Mouse (Mus musculus) B cell, adult 2 months (primary cell): ENCODE measurements around the gene Pygm.

Source experiments
- DNase-seq, 2 experiments: peaks; one replicate each; pipeline ENCODE4 v3.0.0; 2022

Gene Pygm

DNA sequence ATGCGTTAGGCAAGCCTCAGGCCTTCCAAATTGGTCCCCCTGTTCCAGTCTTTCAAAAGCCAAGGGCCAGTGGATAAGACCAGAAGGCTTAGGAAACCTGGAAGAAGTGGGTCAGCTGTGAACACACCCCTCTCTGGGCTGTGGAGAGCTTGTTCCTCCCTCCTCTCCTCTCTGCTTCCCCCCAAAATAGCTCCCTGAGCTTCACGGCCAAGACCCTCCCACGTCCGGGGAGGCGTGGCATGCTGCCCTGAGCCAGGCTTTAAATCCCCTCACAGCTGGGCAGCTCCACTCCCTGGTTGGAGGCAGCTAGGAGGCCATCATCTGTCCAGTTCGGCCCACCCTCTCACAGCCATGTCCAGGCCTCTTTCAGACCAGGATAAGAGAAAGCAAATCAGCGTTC is at the start of gene Pygm:
Gene Pygm (plus strand): TSS at position 272 of the 400 bp plus-strand sequence.
- DNase-seq, result peak in 1 of 2 experiments; percentile 26

DNA sequence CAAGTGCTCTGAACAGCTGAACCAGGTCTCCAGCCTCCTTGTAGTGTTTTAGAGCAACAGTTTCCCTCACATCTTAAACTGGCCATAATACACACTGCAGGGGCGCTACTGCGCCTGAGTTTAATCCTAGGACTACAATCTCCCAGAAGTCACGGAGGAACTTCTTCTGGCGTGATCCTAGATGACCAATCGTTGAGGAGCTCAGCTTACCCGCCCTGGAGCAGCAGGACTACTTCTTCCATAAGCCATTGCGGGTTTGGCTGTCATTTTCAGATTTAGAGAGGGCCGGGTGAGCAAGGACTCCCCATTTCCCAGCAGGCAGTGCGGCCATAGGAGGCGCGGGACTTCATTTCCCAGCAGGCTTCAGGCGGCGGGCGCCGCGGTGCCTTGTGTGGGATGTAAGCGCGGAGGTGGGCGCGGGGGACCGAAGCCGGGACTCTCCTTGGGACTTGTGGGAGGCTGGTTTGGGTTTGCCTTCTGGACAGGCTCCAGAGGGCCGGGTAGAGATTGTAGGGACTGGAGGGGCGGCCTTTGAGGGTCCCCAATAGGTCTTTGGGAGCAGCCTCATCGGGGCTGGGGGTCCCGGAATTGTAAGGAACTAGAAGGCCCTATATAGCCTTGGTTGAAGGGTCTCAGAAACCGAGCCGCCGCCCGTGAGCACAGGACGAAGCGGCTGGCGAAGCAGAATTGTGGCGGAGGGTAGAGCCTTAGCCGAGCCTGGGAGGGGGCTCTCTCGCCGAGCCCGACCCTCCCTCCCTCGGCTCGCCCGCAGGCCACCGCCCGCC is 49.3 kb upstream of the Pygm start, which contains the start of gene Men1:
Gene Men1 (plus strand): TSS at position 307 of the 785 bp plus-strand sequence.
- peak; percentile 84 to 86 for DNase-seq

DNA sequence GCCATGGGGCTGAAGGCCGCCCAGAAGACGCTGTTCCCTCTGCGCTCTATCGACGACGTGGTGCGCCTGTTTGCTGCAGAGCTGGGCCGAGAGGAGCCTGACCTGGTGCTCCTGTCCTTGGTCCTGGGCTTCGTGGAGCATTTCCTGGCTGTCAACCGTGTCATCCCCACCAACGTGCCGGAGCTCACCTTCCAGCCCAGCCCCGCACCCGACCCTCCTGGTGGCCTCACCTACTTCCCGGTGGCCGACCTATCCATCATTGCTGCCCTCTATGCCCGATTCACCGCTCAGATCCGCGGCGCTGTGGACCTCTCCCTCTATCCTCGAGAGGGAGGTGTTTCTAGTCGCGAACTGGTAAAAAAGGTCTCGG is 48.8 kb upstream of the Pygm start:
- DNase-seq, result no peak

DNA sequence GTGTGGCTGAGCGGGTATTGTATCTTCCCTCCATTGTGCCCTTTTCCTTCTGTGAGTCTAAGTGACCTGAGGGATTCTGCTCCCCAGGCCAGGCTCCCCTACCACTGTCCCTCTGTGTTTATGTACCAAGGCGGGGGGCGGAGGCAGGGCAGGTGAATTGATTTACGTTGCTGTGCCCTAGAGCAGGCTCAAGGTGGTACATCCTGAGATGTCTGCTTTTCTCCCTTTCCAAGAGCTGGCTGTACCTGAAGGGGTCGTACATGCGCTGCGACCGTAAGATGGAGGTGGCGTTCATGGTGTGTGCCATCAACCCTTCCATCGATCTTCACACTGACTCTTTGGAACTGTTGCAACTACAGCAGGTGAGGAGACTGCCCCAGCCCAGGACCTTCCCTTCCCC is 47.3 kb upstream of the Pygm start:
- DNase-seq, result no peak

DNA sequence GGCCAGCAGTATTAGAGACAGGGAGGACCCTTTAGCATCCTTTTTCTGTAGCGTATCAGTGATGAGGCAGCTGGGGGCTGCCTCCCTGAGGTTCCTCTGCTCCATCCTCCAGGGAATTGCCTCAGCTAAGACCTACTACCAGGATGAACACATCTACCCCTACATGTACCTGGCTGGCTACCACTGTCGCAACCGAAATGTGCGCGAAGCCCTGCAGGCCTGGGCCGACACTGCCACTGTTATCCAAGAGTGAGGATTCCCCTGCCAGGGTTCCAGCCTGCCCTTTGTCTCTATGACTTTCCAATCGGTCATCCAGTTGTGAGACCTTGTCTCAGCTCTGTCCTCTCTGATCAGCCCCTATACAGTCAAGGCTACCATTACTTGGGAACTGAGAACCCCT is 46.0 kb upstream of the Pygm start:
- no peak for DNase-seq

DNA sequence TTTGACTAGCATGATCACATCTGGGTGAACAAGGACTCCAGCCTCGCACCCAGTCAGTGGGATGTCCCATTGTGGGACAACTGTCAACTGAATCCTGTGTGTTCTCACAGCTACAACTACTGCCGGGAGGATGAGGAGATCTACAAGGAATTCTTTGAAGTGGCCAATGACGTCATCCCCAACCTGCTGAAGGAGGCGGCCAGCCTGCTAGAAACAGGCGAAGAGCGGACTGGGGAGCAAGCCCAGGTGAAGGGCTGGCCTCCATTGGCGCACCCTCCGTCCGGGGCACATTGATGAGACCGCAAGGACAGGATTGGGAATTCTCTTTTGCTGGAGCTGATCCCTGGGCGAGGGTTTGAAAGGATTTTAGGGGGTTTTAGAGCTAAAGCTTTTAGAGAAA is 45.5 kb upstream of the Pygm start:
- DNase-seq, result no peak

DNA sequence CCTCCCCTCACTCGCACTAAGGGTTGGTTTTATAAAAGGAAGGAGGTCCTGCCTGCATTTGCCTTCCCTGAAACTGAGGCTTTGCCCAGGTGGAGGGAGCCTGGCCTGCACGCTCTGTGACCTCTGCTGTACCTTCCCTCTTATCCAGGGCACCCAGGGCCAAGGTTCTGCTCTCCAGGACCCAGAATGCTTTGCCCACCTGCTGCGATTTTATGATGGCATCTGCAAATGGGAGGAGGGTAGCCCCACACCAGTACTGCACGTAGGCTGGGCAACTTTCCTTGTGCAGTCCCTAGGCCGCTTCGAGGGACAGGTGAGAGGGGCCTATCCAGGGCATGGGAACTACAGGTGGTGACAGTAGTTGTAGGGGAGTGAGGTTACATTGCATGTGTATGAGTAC is 45.0 kb upstream of the Pygm start:
- DNase-seq, result no peak

DNA sequence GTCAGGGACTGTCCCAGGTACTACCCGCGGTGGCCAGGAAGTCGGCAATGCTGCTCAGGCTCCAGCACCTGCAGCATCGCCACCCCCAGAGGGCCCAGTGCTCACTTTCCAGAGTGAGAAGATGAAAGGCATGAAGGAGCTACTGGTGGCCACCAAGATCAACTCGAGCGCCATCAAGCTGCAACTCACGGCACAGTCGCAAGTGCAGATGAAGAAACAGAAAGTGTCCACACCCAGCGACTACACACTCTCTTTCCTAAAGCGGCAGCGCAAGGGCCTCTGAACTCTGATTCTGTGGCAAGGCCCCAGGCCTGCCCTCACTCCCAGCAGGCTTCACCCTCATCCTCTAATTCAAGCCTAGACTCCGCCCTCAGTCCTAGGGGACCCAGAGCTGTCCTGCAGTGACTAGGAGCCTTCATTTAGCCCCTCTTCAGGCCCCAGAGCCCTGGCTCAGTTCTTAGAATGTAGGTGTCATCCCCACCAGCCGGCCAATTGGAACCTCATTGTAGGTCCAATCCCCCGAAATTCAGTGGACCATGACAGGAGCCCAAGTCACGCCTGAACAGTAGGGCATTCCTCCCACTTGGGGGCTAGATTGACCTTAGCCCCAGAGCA is 44.2 kb upstream of the Pygm start:
- DNase-seq, result peak; percentile 73 to 74

DNA sequence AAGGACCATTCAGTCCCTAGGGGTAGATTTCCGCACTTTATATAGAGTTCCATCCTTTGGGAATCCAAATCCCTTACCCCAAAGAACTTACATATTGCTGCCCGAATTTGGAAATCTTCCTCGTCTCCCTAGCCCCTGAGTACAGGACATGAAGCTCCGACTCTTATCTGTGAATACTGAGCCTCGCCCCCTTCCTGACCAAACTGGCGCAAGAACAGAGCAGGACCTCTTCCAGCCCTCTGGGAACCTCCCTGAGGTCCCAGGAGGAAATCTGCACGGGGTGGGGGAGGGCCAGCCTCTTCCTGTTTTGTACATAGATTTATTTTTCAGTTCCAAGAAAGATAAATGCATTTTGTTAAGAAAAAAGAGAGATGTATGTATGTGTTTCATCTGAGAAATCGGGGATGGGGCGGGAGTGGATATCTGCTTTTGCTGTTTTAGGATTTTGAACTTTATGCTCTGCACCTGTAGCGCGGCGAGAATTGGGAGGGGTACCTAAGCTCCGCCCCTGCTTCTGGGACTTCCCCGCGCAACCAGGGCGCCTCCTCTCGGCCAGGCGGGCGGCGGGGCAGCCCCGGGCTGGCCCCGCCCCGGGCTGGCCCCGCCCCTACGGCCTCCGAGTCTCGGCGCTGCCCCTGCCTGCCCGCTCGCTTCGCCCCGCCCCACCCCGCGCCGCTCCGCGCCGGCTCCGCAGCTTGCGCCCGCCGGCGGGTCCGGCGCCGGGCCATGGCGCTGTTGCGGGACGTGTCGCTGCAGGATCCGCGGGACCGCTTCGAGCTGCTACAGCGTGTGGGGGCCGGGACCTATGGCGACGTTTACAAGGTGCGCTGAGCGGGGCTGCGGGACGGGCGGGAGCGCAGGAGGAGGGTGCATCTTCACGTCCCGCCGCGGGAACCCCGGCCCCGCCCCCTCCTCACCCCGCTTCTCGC is 43.4 kb upstream of the Pygm start, which contains the start of gene Map4k2:
Gene Map4k2 (plus strand): TSS at position 612 of the 929 bp plus-strand sequence.
- peak; percentile 93 for DNase-seq

DNA sequence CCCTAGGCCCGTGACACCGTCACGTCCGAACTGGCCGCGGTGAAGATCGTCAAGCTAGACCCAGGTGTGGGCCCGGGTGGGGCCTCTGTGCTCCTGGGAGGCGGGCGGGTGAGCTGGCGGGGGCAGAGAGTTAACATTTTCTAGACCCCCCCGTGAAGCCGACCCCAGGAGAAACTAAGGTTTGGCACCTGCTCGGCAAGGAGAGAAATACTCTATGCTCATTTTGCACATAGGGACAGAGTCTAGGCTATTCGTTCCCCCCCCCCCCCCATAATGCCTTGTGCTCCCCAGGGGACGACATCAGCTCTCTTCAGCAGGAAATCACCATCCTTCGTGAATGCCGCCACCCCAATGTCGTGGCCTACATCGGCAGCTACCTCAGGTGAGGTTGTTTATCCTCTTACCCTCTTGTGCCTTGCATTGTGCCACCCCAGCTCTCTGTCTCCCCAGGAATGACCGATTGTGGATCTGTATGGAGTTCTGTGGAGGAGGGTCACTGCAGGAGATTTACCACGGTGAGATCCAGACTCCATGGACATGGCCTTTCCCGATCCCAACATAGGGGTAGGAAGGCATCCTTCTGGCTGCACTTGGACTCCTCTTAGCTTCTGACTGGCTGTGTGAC is 42.6 kb upstream of the Pygm start:
- no peak for DNase-seq

DNA sequence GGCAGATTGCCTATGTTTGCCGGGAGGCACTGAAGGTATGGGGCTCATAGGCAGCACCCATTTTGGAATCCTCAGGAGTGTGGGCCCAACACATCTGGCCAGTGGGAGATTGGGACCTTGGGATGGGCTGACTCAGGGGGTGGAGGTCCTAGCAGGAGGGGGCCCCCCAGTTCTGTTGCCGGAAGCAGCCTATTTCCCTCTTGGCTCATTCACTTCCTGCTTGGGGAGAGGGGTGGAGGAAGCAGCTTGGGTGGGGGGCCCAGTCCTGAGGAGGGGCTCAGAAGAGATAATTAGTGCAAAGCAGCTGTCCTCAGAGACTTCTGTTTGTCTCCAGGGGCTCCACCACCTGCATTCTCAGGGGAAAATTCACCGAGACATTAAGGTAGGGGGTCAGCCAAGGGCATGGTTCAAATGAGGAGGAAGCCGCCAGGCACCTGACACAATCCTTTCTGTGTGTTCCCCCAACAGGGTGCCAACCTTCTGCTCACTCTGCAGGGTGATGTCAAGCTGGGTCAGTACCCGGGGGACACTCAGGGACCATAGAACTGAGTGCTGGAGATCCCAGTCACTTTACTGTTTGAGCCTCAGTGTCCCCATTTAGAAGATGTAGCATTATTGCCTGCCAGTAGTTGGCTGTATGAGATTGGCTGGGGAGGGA is 41.8 kb upstream of the Pygm start:
- no peak for DNase-seq

DNA sequence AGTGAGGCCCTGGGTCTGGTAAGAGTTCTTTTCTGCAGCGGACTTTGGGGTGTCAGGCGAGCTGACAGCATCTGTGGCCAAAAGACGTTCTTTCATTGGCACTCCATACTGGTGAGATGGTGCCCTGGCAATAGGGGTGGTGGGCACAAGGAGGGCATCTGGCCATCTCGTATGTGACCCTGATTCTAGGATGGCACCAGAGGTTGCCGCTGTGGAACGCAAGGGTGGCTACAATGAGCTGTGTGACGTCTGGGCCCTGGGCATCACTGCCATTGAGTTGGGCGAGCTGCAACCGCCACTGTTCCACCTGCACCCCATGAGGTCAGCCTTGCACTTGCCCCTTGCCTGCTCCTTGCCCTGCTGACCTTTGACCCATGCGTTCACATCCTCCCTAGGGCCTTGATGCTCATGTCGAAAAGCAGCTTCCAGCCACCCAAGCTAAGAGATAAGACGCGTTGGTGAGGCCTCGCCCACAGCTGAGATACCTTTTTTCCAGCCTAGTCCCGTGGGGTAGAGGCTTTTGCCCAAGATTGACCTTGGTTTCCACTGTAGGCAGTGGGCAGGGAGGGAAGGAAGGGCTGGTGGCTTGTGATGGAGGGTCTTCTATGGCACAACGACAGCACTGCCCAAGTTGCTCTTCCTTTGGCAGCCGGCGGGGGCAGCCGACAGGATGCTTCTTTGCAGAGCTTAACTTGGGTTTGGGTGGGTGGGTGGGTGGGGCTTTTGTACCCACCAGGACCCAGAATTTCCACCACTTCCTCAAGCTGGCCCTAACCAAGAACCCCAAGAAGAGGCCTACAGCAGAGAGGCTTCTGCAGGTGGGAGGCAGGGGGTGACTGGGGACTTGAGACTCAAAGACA is 40.9 kb upstream of the Pygm start:
- DNase-seq, result no peak

DNA sequence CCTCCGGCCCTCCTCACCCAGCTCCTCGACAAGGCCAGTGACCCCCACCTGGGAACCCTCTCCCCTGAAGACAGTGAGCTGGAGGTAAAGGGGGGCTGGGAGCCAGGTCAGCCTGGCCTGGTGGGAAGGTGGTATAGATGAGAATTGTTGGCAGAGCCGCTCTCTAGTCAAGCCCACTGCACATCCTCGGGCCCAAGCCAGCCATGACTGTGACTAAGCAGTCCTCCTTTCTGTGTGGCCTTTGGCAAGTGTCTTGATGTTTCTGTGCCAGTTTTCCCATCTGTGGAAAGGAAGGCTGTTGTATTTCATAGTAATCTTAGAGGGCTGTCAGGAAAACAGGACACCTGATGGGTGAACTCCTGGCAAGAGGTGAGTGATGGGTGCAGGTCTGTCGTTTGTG is 40.2 kb upstream of the Pygm start:
- no peak for DNase-seq

DNA sequence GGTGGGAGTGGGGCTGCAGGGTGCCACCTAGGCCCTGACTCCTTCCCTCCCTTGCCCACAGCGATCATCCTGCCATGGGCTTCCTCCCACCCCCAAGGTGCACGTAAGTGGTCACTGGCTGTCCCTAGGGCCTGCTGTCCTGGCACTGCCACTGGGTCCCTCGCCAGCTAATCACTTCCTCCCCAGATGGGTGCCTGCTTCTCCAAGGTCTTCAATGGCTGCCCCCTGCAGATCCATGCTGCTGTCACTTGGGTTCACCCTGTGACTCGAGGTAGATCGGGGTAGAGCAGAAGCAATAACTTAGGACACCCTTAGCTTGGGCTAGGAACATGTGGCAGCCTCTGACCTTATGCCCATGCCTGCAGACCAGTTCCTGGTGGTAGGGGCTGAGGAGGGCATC is 38.2 kb upstream of the Pygm start:
- DNase-seq, result no peak

DNA sequence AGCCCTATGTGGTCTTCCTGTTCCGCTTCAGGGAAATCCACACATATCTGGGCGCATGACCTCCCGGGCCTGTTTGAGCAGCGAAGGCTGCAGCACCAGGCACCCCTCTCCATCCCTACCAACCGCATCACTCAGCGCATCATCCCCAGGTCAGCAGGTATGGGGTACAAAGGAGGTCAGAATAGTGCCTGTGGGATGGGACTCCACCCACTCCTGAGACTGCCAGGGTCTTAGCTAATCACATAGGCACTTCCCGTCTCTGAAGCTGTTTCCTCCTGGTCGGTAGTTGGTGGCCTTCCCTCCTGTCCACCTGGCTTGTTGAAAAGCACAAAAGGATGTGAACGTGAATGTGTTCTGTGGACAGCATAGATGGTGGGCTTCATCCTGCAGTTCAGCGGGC is 37.5 kb upstream of the Pygm start:
- DNase-seq, result no peak

DNA sequence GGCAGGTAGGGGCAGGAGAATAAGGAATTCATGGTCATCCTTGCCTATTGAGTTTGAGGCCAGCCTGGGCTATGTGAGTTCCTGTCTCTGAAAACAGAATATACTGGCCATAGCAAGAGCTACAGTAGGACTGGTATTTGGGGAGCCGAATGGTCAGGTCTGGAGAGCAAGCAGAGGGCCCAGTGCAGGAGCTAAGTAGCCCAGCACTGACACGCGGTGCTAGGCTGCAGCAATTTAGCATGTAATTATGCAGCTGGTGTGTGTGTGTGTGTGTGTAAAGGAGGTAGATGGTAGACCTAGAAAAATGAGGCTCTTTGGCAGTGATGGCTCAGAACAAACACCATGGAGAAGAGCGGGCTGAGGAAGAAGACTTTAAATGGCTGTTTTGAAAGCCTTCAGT is 36.6 kb upstream of the Pygm start:
- no peak for DNase-seq

DNA sequence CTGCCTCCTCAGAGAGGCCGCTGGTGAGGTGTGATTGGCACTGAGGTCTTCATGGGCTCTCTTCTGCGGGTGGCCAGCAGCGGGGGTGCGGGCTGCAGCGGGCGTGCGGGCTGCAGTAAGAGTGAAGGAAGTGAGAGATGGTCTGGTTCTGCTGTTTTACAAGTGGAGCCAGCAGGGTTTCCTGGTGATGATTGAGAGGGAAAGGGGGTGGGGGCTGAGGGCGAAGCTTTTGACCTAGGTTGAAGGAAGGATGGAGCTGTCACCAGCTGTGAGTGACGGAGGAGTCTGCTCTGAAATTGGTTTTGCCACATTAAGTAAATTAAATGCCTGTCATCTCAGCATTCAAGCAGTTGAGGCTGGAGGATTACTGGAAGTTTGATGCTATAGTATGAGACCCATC is 35.5 kb upstream of the Pygm start:
- DNase-seq, result no peak

DNA sequence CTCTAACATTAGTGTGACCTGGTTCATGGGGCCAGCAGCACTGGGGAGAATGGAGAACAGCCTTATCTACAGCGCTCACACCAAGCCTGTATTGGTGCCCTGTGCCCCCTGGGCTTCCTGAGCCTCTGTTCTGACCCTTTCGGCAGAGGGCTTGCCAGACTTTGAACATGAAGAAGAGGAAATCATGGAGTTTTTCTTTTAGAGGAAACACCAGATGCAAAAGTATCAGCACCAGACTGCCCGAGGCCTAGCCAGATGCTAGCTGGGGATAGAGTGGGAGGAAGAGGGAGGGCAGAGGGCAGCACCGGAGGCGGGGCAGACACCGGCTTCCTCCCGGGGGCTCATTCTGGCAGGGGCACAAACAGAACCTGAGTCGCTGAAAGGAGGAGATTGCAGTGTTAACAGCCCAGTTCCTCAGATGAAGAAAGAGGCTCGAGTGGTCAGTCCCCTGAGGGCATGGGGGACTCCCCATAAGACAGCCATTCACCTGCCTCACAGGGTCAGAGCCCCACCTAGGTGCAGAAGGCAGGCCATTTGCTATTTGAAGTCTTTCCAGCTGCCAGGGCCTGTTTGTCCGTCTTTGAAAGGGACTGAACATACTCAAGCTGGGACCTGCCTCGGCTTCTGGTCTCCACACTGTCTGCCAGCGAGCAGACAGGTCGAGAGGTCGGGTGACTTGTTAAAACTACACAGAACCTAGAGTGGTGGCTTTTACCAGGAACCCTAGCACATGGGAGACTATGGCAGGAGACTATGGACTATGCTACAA is 34.8 kb upstream of the Pygm start:
- no peak for DNase-seq

DNA sequence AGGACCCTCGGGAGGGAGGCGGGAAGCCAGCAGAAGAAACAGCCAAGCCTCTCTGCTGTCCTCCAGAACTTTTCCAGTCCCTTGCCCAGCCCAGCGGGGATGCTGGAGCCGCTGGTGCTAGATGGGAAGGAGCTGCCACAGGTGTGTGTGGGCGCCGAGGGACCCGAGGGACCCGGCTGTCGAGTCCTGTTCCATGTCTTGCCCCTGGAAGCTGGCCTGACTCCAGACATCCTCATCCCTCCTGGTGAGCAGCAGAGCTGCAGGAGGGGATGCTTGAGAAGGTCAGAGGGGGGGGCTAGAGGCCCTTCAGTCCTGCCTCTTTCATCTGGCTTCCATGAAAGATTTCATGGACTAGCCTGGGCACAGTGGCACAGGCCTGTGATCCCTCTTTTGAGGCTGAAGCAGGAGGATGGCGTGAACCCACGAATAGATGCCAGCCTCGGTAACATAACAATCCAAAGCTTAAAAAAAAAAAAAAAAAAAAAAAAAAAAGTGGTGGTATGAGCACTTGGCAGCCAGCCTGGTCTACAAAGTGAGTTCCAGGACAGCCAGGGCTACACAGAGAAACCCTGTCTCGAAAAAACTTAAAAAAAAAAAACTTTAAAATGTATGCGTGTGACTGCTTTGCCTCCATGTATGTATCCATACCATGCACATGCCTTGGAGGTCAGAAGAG is 32.6 kb upstream of the Pygm start:
- DNase-seq, result peak in 1 of 2 experiments; percentile 0

DNA sequence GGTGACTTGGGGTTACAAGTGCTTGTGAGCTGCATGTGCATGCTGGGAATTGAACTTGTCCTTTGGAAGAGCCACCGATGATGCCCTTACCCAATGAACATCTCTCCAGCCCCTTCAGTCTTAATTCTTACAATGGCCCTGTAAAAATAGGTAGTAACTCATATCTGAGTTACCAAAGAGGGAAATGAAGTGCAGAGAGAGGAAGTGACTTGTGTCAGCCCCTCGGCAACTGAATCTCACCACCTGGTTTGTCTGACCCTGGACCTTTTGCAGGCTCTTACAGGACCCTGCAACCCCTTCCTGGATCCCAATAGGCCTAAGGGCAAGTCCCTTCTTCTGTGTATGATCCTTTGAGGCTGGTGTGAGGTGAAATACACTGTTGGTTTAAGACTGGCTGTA is 32.1 kb upstream of the Pygm start:
- peak in 1 of 2 experiments; percentile 1 for DNase-seq
